In the genomic region with DNA sequence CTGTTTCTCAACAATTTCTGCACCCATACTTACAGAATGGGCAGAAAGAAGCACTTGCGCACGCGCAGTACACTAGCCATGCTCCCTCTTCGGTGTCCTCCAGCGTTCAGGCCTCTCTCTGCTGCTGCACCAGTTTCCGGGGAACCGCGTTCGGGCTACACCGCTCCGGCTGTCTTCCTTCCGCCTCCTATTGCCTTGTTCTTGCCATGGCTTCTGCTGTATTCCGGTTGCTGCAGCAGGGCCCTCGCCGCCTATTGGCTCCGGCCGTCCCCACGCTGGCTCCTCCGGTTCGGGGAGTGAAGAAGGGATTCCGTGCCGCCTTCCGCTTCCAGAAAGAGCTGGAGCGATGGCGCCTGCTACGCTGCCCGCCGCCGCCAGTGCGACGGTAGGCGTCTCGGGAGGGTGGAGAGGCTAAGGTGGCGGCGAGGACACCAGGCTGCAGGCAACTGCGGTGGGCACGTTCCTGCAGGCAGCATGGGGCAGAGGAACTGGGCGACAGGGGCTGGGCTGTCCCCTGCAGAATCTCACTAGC, we compare ENCODE assay signal across 8 mouse cellular contexts. TPM values are rescaled to one million over a fixed set of nuclear protein-coding genes. Genes with fewer than 3 reads are reported as not detected.
A peak's percentile ranks its signal among the peaks of the same experiment; 100 is the strongest.
DNase-seq lines count a peak whose midpoint lies in the region; ATAC-seq and TF ChIP-seq lines count a peak whose summit lies in the region.

A gene (plus strand): TSS at position 92 of the 532 bp plus-strand sequence.
A gene (minus strand): TSS at position 217 of the 532 bp plus-strand sequence.

- peak; percentile 98 for DNase-seq in A20 (ENCODE audit: low read depth, low spot score)
- peak; percentile 90 to 97 for DNase-seq in heart, adult 9 months (ENCODE audit: low spot score in 2 of 2)
- DNase-seq in monocyte, adult 2 months (ENCODE audit: low read depth in 1 of 2, low spot score in 2 of 2), result peak; percentile 94
- peak; percentile 95 for DNase-seq in spleen, postnatal 36 days (ENCODE audit: low spot score in 2 of 2)

- peak; percentile 100 for ATAC-seq in kidney, embryonic 14.5 days (ENCODE audit: low FRiP score, low TSS enrichment)
- ATAC-seq in limb, embryonic 15.5 days (ENCODE audit: insufficient number of reproducible peaks, low FRiP score, low TSS enrichment, low read depth), result peak; percentile 96

- peak within 1 kb of the TSS; percentile 69 for H3K27ac ChIP-seq in bone marrow macrophage, adult 2 months (ENCODE audit: insufficient read depth, low read depth, low read length)
- no peak within 1 kb of the TSS for H3K27ac ChIP-seq in embryonic fibroblast, embryonic 13.5 days (ENCODE audit: insufficient read depth, low read length)
- H3K27ac ChIP-seq in kidney, embryonic 14.5 days (ENCODE audit: low read depth, low read length), result peak within 1 kb of the TSS; percentile 71
- peak within 1 kb of the TSS; percentile 90 for H3K27ac ChIP-seq in limb, embryonic 15.5 days

- peak within 1 kb of the TSS; percentile 98 for H3K4me3 ChIP-seq in bone marrow macrophage, adult 2 months (ENCODE audit: insufficient read depth, low read length)
- H3K4me3 ChIP-seq in embryonic fibroblast, embryonic 13.5 days (ENCODE audit: insufficient read depth, low read length), result peak within 1 kb of the TSS; percentile 88
- peak within 1 kb of the TSS; percentile 93 for H3K4me3 ChIP-seq in kidney, embryonic 14.5 days (ENCODE audit: low read length)
- peak within 1 kb of the TSS; percentile 95 for H3K4me3 ChIP-seq in limb, embryonic 15.5 days

- peaks cover 2% of the 10 kb centered on the region; the same call in 1 of the 2 replicates for H3K4me1 ChIP-seq in bone marrow macrophage, adult 2 months (ENCODE audit: control insufficient read depth, insufficient read depth, low read length)
- no peaks in the 10 kb centered on the region for H3K4me1 ChIP-seq in embryonic fibroblast, embryonic 13.5 days (ENCODE audit: control insufficient read depth, insufficient read depth, low read length)
- H3K4me1 ChIP-seq in kidney, embryonic 14.5 days (ENCODE audit: control insufficient read depth, insufficient read depth, low read length), result 0 out of 2 replicates have a peak, but pooled peaks cover 2% of the 10 kb centered on the region
- H3K4me1 ChIP-seq in limb, embryonic 15.5 days, result 0 out of 2 replicates have a peak, but pooled peaks cover 4% of the 10 kb centered on the region

- TF ChIP-seq CTCF in bone marrow macrophage, adult 2 months (IDR thresholded peaks at IDR 0.05; ENCODE audit: low read depth, low read length), result no peak
- no peak for TF ChIP-seq CTCF in embryonic fibroblast, embryonic 13.5 days (IDR thresholded peaks at IDR 0.05; ENCODE audit: borderline replicate concordance, insufficient read depth, low read length)

- H3K27me3 ChIP-seq in kidney, embryonic 14.5 days (ENCODE audit: control insufficient read depth, insufficient read depth, low read length), result no peaks in the 10 kb centered on the region
- H3K27me3 ChIP-seq in limb, embryonic 15.5 days, result no peaks in the 10 kb centered on the region

- no peak for TF ChIP-seq POLR2A in bone marrow macrophage, adult 2 months (IDR thresholded peaks at IDR 0.05; ENCODE audit: borderline replicate concordance, low read depth, low read length)
- TF ChIP-seq POLR2A in embryonic fibroblast, embryonic 13.5 days (IDR thresholded peaks at IDR 0.05; ENCODE audit: low read depth, low read length), result peak; percentile 70

- H3K9ac ChIP-seq in kidney, embryonic 14.5 days (ENCODE audit: low read depth, low read length), result peak within 1 kb of the TSS; percentile 86
- H3K9ac ChIP-seq in limb, embryonic 15.5 days, result peak within 1 kb of the TSS; percentile 90

- no peaks in the 10 kb centered on the region for H3K9me3 ChIP-seq in kidney, embryonic 14.5 days (ENCODE audit: control insufficient read depth, low read length)
- no peaks in the 10 kb centered on the region for H3K9me3 ChIP-seq in limb, embryonic 15.5 days

- peaks cover 33% of the 10 kb centered on the region for H3K36me3 ChIP-seq in kidney, embryonic 14.5 days (ENCODE audit: control insufficient read depth, insufficient read depth, low read length)
- H3K36me3 ChIP-seq in limb, embryonic 15.5 days, result peaks cover 31% of the 10 kb centered on the region

- WGBS in kidney, embryonic 14.5 days, result under 1% methylated on average over 38 of the region's 38 CpGs
- under 1% methylated on average over 38 of the region's 38 CpGs for WGBS in limb, embryonic 15.5 days

- peak within 1 kb of the TSS; percentile 56 for H3K4me2 ChIP-seq in kidney, embryonic 14.5 days (replicated peaks; ENCODE audit: low read depth, low read length)
- peak within 1 kb of the TSS; percentile 50 for H3K4me2 ChIP-seq in limb, embryonic 15.5 days

RNA-seq across cellular contexts. Expression of the first gene that starts in this region (rescaled TPM):
- polyA plus RNA-seq in bone marrow macrophage, adult 2 months (2012; ENCODE audit: insufficient read depth, insufficient read length, missing spikeins), result 25.5 and 27.0 TPM in 2 replicates
- polyA plus RNA-seq in embryonic fibroblast, embryonic 13.5 days (2011; ENCODE audit: insufficient read length, low read depth, missing spikeins), result 14.2 and 17.3 TPM in 2 replicates
- 48.6 and 57.3 TPM in 2 replicates for polyA plus RNA-seq in kidney, embryonic 14.5 days (2014; fragmentation: Nextera tagmentation; extraction: Ambion mirVana)
- polyA plus RNA-seq in limb, embryonic 15.5 days (2015; fragmentation: Nextera tagmentation; extraction: Ambion mirVana), result 42.1 and 46.1 TPM in 2 replicates

RNA-seq across cellular contexts. Expression of the second gene that starts in this region (rescaled TPM):
- 20.0 and 21.2 TPM in 2 replicates for polyA plus RNA-seq in bone marrow macrophage, adult 2 months (2012; ENCODE audit: insufficient read depth, insufficient read length, missing spikeins)
- 76.3 and 89.7 TPM in 2 replicates for polyA plus RNA-seq in embryonic fibroblast, embryonic 13.5 days (2011; ENCODE audit: insufficient read length, low read depth, missing spikeins)
- 26.3 and 38.8 TPM in 2 replicates for polyA plus RNA-seq in kidney, embryonic 14.5 days (2014; fragmentation: Nextera tagmentation; extraction: Ambion mirVana)
- 36.3 and 39.3 TPM in 2 replicates for polyA plus RNA-seq in limb, embryonic 15.5 days (2015; fragmentation: Nextera tagmentation; extraction: Ambion mirVana)
